Comparison of ENCODE assay signal across 10 mouse cellular contexts in the genomic region with DNA sequence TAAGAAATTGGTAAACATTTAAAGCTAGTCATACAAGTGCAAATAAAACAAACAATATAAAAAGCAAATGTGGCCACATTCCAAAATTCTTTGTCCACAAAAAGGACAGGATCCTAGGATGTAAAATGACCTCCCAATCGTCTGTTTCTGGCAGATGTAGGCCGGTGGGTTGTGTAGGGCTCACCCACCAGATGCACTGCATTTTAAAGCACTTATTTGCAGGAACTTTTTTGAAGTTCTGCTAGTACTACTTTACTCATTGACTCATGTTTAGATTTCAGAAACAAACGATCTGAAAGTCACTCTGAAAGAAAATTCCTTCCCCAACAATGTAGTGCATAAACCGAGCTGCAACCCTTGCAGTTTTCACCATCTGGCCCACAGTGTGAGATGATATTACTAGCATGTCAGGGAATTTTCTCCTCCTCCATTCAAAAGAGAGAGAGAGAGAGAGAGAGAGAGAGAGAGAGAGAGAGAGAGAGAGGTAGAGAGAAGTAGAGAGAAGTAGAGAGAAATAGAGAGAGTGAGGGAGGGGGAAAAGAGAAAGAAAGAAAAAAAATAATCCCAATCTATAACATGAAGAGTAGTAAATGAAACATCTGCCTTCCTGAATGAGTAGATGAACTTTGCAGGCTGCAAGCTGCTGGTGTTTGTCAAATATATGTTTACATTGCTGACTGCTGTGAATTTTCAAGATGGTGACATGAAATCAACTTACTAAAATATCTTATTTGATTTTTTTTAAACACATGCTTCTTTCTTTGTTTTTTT.
"Had no signal": no experiment of that assay in that cellular context is flagged by ENCODE, and none has a peak within 500 bp of the region (broad histone marks: within the 10 kb centered on the region; RNA-seq: fewer than 3 reads in every experiment).

No protein-coding gene starts in this region.

- H3K27ac ChIP-seq: hindbrain, embryonic 15.5 days; limb, embryonic 15.5 days; liver, embryonic 12.5 days; midbrain, embryonic 13.5 days had no signal

- DNase-seq: kidney, adult 2 months; kidney, postnatal 14 days; layer of hippocampus, adult 9-11 months; layer of hippocampus, postnatal 36 days; right cerebral cortex, postnatal 25 days; thymus, postnatal 36 days had no signal

- H3K36me3 ChIP-seq: hindbrain, embryonic 15.5 days; limb, embryonic 15.5 days; liver, embryonic 12.5 days; midbrain, embryonic 13.5 days had no signal

- ATAC-seq: liver, embryonic 12.5 days; midbrain, embryonic 13.5 days had no signal

- H3K4me2 ChIP-seq: hindbrain, embryonic 15.5 days; limb, embryonic 15.5 days; liver, embryonic 12.5 days; midbrain, embryonic 13.5 days had no signal

- H3K9ac ChIP-seq: hindbrain, embryonic 15.5 days; limb, embryonic 15.5 days; liver, embryonic 12.5 days; midbrain, embryonic 13.5 days had no signal

- H3K4me3 ChIP-seq: hindbrain, embryonic 15.5 days; limb, embryonic 15.5 days; liver, embryonic 12.5 days; midbrain, embryonic 13.5 days had no signal

- H3K27me3 ChIP-seq: hindbrain, embryonic 15.5 days; limb, embryonic 15.5 days; liver, embryonic 12.5 days; midbrain, embryonic 13.5 days had no signal

- H3K4me1 ChIP-seq: hindbrain, embryonic 15.5 days; limb, embryonic 15.5 days; liver, embryonic 12.5 days; midbrain, embryonic 13.5 days had no signal

- H3K9me3 ChIP-seq: hindbrain, embryonic 15.5 days; limb, embryonic 15.5 days; liver, embryonic 12.5 days; midbrain, embryonic 13.5 days had no signal
